Mouse (Mus musculus) ES-E14 (cell line): ENCODE data around the gene Chmp4b.

ENCODE experiments used
- CHD2 ChIP-seq: IDR thresholded peaks from 2 replicates; pipeline ENCODE4 v1.6.1; 2014; ENCODE audit warnings: mild to moderate bottlenecking, low read depth, low read length, inconsistent platforms
- HCFC1 ChIP-seq: IDR thresholded peaks from 2 replicates; pipeline ENCODE4 v1.6.1; 2012; ENCODE audit warnings: low read length, inconsistent platforms, borderline replicate concordance; ENCODE audit not compliant: insufficient read depth
- MAFK ChIP-seq: IDR thresholded peaks from 2 replicates; pipeline ENCODE4 v1.6.1; 2014; ENCODE audit warnings: mild to moderate bottlenecking, low read depth, low read length, inconsistent platforms; ENCODE audit not compliant: insufficient read depth

DNA sequence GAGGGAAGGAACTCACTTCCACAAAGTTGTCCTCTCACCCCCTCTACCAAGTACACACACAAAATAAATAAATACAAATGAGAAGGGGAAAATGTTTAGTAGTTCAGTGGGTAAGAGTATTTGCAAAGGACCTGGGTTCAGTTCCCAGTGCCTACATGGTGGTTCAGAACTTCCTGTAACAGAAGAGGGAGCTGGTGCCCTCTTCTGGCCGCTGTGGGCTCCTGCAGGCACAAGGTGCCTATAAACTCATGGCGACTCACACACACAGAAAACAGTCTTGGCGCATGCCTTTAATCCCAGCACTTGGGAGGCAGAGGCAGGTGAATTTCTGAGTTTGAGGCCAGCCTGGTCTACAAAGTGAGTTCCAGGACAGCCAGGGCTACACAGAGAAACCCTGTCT lies 13.0 kb upstream of the Chmp4b start:
- TF ChIP-seq MAFK, result no peak
- no peak for TF ChIP-seq CHD2
- TF ChIP-seq HCFC1, result no peak
